Mouse (Mus musculus): Measurements from ENCODE around the gene Dusp15.

DNA sequence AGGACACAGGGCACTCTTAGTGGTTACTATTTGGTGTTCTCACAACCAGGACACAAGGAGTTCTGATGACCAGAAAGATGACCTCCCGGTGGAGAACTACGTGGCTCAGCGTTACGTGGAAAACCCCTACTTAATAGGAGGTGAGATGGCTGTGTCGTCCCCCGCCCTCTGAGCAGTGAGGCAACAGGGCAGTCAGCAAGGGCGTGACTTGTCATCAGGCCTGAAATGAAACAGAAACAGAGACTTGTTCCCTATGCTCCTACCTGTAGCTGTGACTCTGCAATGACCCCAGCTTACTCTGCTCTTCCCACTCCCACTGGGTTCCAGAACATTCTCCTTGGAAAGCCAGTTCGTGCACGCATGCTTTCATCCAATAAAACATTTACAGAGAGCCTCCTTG lies 40.0 kb upstream of the Dusp15 start:
- TF ChIP-seq FLI1 (IDR thresholded peaks at IDR 0.05; ENCODE audit: low read length) (no peak), GATA1 (IDR thresholded peaks at IDR 0.05; ENCODE audit: borderline replicate concordance, low read length) (no peak)
